Mouse (Mus musculus) lung, adult 2 months (tissue): ENCODE results near the gene Dnah10.

ENCODE experiments used
- CTCF ChIP-seq: fragments of 200-500 bp; IDR thresholded peaks from 2 replicates; pipeline ENCODE4 v1.5.1; 2011; ENCODE audit warnings: mild to moderate bottlenecking, low read length, control low read depth; ENCODE audit not compliant: insufficient read depth
- POLR2A ChIP-seq: fragments of 200-500 bp; IDR thresholded peaks from 2 replicates; pipeline ENCODE4 v1.6.1; 2011; ENCODE audit warnings: low read depth, mild to moderate bottlenecking, control low read depth, low read length, borderline replicate concordance; ENCODE audit errors: extremely low read depth

GRCm38 (mm10) chr5:124872033-124872432, 147.1 kb downstream of the Dnah10 start:
- TF ChIP-seq CTCF, result no peak
- TF ChIP-seq POLR2A, result no peak
